Mouse (Mus musculus): ENCODE measurements around the gene Lrrk2.

Lrrk2 gene

GRCm38 (mm10) chr15:91690648-91691047 lies 17.7 kb downstream of the Lrrk2 start:
- no peak for DNase-seq (ENCODE audit: low spot score)

- no peak for DNase-seq (ENCODE audit: low spot score)
Observed at GRCm38 (mm10) chr15:91693051-91693450, 20.1 kb downstream of the Lrrk2 start.

- DNase-seq (ENCODE audit: low spot score) = no peak
Observed at GRCm38 (mm10) chr15:91693856-91694255, 20.9 kb downstream of the Lrrk2 start.

DNA sequence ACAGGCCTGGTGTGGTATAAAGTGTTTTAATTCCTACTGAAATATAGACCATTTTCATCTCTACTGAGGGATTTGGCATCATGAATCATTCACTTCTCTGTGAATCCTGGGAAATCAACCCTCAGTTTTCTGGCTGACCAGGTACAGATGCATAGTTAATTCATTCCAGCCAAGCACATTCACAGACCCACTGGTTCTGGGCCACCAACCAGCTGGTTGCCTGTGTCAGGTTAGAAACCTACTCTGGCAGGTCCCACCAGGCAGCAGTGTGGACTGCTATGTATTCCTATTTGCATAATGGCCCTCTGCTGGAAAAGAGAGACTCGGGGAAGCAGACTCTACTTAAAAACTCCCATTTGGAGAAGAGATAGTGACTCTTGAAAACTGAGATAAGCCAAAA lies 27.9 kb downstream of the Lrrk2 start:
- DNase-seq (ENCODE audit: low spot score) = no peak

DNA sequence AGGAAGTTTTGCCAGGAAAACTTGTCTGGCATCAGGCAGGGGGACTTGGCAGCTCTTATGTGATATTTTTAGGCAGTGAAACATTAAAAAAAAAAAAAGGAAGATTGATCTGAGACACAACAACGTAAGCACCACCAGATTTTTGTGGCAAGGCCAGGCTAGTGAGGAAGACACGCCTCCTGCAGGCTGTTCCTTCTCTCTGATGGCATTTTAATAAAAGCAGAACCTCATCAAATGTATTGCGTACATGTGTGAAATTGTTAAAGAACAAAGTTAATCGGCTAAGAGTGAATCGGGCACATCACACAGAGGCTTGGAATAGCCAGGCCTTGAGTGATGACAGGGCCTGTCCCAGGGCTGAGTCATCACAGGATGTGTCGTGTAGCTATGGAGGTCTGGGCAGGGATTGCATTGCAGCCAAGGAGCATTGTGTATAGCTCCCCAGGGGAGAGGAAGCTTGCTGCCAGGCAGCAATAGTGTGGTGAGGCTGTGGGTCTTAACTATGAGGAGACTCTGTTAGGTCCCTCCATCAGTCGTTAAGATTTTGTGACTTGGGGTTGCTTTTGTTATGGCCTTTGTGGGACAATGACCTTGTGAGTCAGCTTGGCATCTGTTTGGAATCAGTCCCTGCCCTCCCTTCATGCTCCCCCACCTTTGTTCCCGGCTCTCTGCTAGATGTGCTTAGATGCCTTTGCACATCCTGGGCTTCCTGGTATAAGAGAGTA lies 30.2 kb downstream of the Lrrk2 start:
- no peak for DNase-seq (ENCODE audit: low spot score)

- DNase-seq (ENCODE audit: low spot score) = no peak
Observed at GRCm38 (mm10) chr15:91704091-91704490, 31.1 kb downstream of the Lrrk2 start.

GRCm38 (mm10) chr15:91709207-91710130 lies 36.5 kb downstream of the Lrrk2 start:
- DNase-seq (ENCODE audit: low spot score) = no peak

DNA sequence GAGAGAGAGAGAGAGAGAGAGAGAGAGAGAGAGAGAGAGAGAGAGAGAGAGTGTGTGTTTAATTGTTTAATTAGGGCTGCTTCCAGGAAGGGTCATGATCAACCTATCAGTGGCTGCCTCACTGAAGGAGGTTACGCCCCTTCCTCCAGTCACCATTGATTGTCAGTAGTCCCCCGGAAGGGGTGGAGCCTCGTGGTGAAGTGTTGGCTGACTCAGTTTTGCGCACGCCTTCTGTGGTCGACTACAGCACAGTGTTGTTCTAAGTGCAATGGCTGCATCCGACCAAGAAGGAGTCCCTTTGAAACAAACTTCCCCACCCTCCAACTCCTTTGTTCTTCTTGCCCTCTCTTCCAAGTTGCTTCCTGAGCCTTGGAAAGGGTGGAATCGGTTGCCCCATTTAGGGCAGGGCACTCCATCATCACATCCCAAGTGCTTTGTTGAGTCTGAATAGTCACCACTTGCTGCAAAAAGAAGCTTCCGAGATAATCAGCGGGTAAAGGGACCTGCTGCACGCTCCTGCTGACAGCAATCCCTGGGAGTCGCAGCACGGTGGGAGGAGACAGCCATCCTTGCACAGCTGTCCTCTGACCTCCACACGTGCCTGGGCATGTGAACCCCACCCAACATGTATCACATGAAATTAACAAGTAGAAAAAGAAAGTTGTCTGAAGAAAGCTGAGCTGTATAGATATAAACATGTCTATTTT lies 62.4 kb downstream of the Lrrk2 start:
- no peak for DNase-seq (ENCODE audit: low spot score)

DNA sequence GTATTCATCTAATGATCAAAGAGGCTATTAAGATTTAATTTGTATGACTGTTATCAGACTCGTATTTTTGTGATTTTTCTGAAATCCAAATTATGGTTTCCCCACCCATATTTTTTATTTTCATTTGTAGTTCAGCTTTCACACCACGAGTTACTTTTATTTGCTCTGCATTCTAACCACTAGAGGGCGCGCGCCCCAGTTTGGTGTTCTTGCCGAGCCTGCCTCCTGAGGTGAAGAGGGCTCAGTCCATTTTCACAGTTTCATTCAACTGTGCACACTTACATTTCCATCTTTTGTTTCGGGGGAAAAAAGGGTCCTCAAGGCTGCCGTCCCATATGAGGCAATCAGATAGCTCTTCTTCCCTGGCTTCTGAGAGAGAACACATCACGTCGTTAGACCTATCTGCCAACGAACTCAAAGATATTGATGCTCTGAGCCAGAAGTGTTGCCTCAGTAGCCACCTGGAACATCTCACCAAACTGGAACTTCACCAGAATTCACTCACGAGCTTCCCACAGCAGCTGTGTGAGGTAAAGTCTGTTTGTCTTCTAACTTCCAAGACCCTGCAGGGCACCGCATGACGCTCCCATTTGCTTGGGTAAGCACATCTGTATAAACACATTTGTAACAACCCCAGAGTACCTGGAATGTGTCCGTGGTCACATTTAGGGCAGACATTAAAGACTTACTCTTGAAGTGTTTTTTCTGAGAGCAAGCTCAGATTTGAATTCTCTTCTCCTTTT lies 64.0 kb downstream of the Lrrk2 start:
- DNase-seq (ENCODE audit: low spot score) = peak; percentile 83

- DNase-seq (ENCODE audit: low spot score) = no peak
Observed at GRCm38 (mm10) chr15:91738808-91739207, 65.8 kb downstream of the Lrrk2 start.

DNA sequence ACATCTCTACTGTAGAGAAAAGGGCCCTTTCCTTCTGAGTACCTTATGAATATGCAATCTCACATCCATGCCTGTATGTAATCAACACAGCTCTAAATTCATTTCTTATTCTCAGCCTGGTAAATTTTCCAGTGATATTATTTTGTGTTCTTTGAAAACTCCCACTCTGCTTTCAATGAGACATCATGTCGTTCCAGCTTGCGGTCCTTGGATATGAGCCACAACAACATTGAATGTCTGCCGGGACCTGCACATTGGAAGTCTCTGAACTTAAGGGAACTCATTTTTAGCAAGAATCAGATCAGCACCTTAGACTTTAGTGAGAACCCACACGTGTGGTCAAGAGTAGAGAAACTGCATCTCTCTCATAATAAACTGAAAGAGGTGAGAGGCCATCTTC lies 72.5 kb downstream of the Lrrk2 start:
- no peak for DNase-seq (ENCODE audit: low spot score)

GRCm38 (mm10) chr15:91752111-91752510 lies 79.1 kb downstream of the Lrrk2 start:
- DNase-seq (ENCODE audit: low spot score) = peak; percentile 65

DNA sequence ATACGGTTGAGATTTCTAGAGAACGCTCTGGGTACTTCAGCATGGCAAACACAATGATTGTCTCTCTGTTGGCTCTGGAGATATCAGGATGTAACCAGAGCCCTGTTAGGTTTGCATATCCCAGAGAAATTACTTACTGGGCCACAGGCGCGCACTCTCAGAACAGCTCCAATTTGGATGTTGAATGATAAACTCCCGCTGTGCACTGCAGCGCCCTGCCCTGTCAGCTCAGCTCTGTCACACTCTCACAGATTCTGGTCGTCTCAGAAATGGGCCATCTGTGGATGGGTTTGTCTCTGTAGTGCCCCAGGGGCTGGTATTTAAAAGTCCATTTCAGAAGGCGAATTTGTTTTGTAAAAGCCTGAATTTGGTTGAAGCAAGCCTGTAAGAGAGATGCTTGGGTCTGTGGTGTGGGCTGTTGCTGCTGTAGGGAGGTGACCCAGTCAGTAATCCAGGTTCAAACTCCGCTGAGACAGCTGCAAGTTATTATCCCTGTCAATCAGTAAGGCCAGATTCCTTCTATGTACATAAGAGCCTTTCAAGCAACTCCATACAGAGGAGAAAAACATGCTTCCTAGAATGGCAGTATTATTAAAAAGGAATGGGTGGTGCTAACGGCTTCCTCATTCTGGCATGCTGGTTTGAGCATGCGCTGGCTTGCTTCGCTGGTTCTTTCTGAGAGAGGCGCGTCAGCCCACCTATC lies 80.6 kb downstream of the Lrrk2 start:
- no peak for DNase-seq (ENCODE audit: low spot score)

GRCm38 (mm10) chr15:91754546-91754945 lies 81.6 kb downstream of the Lrrk2 start:
- peak; percentile 80 for DNase-seq (ENCODE audit: low spot score)

DNA sequence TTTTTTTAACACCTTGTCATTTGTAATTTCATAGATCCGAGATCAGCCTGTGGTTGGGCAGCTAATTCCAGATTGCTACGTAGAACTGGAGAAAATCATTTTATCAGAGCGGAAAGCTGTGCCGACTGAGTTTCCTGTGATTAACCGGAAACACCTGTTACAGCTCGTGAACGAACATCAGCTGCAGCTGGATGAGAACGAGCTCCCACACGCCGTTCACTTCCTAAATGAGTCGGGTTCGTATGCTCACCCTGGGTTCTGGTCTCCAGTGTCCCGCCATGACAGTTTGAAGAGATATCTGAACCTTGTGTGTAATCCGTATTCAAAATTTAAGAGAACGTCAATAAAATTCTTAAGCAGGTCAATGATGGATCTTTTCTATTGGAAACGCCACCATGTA lies 82.8 kb downstream of the Lrrk2 start:
- DNase-seq (ENCODE audit: low spot score) = no peak

- no peak for DNase-seq (ENCODE audit: low spot score)
Observed at GRCm38 (mm10) chr15:91772041-91772440, 99.1 kb downstream of the Lrrk2 start.

GRCm38 (mm10) chr15:91779166-91779565 lies 106.2 kb downstream of the Lrrk2 start:
- no peak for DNase-seq (ENCODE audit: low spot score)

DNA sequence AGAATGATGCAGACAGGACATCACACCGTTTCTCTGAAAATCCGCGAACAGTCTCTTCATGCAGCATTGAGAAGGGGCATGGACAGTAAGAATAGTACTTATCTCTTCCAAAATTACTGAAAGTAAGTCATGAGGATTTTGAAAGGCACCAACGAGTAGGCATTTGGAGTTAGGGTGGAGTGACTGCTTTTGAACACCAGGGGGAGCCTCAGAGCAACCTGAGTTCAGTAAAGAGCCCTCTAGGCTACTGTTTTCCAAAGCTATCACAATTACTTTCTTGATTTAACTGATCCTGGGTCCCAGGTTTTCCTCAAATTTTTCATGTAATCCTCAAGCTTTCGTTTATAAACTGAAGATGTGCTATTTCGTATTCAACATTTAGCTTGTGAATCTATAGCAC lies 108.2 kb downstream of the Lrrk2 start:
- DNase-seq (ENCODE audit: low spot score) = peak; percentile 54

DNA sequence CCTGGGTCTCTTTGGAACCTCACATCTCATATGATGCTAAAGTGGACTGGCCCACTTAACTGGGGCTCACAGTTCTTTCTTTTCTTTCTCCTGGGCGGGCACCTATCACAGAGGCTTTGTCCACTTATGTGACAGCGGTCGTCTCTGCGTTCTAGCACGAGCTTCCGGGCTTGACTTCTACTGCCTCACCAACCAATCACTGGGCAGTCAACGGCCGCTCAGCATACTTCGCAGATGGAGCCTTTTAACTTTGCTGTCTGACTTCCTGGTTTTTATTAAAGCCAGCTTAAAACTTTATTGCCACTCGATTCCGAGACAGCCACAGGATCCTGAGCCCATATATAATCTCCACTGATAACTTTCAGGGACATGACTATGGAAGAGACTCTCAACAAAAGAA lies 115.4 kb downstream of the Lrrk2 start:
- DNase-seq (ENCODE audit: low spot score) = no peak

GRCm38 (mm10) chr15:91806463-91806862 lies 133.5 kb downstream of the Lrrk2 start:
- no peak for DNase-seq (ENCODE audit: low spot score)

GRCm38 (mm10) chr15:91835319-91835718 lies 162.3 kb downstream of the Lrrk2 start:
- no peak for DNase-seq (ENCODE audit: low spot score)
